Mouse (Mus musculus) midbrain, embryonic 13.5 days (tissue): ENCODE data around the gene Mrpl57. TPM values are rescaled to one million over a fixed set of nuclear protein-coding genes. Genes with fewer than 3 reads are reported as not detected.

ENCODE experiments used
- ATAC-seq: fragments of 200-750 bp; cut with Nextera tagmentation; 2 replicates; pipeline ENCODE4 v1.8.0; 2017; ENCODE audit warnings: mild to moderate bottlenecking, moderate TSS enrichment, moderate library complexity
- H3K27ac ChIP-seq: fragments of 300-500 bp; sonication (generic); 2 replicates; pipeline ENCODE4 v1.5.1; 2015; ENCODE audit warnings: inconsistent platforms, mild to moderate bottlenecking, moderate library complexity
- H3K27me3 ChIP-seq: fragments of 300-500 bp; sonication (generic); 2 replicates; pipeline ENCODE4 v1.6.1; 2015; ENCODE audit warnings: mild to moderate bottlenecking, inconsistent platforms
- H3K36me3 ChIP-seq: fragments of 300-500 bp; sonication (generic); 2 replicates; pipeline ENCODE4 v1.6.1; 2015; ENCODE audit warnings: mild to moderate bottlenecking, inconsistent platforms
- H3K4me1 ChIP-seq: fragments of 300-500 bp; sonication (generic); replicated peaks from 2 replicates; pipeline ENCODE4 v1.6.1; 2015; ENCODE audit warnings: inconsistent platforms
- H3K4me2 ChIP-seq: fragments of 300-500 bp; sonication (generic); replicated peaks from 2 replicates; pipeline ENCODE4 v1.6.1; 2015; ENCODE audit warnings: moderate library complexity, mild to moderate bottlenecking, inconsistent platforms
- H3K4me3 ChIP-seq: fragments of 300-500 bp; sonication (generic); replicated peaks from 2 replicates; pipeline ENCODE4 v1.5.1; 2015; ENCODE audit warnings: mild to moderate bottlenecking, inconsistent platforms
- H3K9ac ChIP-seq: fragments of 300-500 bp; sonication (generic); replicated peaks from 2 replicates; pipeline ENCODE4 v1.6.1; 2015; ENCODE audit warnings: mild to moderate bottlenecking, inconsistent platforms
- H3K9me3 ChIP-seq: fragments of 300-500 bp; sonication (generic); 2 replicates; pipeline ENCODE4 v1.6.1; 2016; ENCODE audit warnings: mild to moderate bottlenecking, inconsistent platforms
- WGBS: fragments of 180-500 bp; shearing (Covaris S2); methylation state at CpG from one replicate; pipeline ENCODE4 v1.1.7; 2015; 5-methylcytosine and 5-hydroxymethylcytosine counted together
- microRNA-seq: library from miRNA; unstranded; fragments of <30 nt; microRNA quantifications from one replicate; pipeline ENCODE4, GENCODE M21; 2016
- polyA plus RNA-seq: library from polyadenylated mRNA; unstranded; fragments of >200 nt; fragmentation: Nextera tagmentation; extraction: Ambion mirVana; gene quantifications from 2 replicates; pipeline ENCODE4 v1.2.1, GENCODE M21; 2015

Gene Mrpl57
- polyA plus RNA-seq, 1 experiment from 2014 or later = 152 TPM

GRCm38 (mm10) chr14:57863129-57863528 is 37.1 kb downstream of the Mrpl57 start:
- no peak for ATAC-seq
- Histone ChIP-seq H3K9ac (no peak overlapping the region), H3K9me3 (no peaks in the 10 kb centered on the region), H3K4me2 (no peak overlapping the region), H3K4me3 (no peak overlapping the region), H3K36me3 (peaks cover 51% of the 10 kb centered on the region), H3K27me3 (no peaks in the 10 kb centered on the region), H3K27ac (no peak overlapping the region), H3K4me1 (no peaks in the 10 kb centered on the region)
- WGBS = 80% methylated on average over 2 of the region's 2 CpGs

- H3K36me3 ChIP-seq = peaks cover 59% of the 10 kb centered on the region
- WGBS = 97% methylated on average over 3 of the region's 3 CpGs
- no peak overlapping the region for H3K4me3 ChIP-seq
- ATAC-seq = no peak
- no peaks in the 10 kb centered on the region for H3K27me3 ChIP-seq
- H3K27ac ChIP-seq = no peak overlapping the region
- H3K9ac ChIP-seq = no peak overlapping the region
- H3K4me2 ChIP-seq = no peak overlapping the region
- H3K9me3 ChIP-seq = no peaks in the 10 kb centered on the region
- no peaks in the 10 kb centered on the region for H3K4me1 ChIP-seq
Measured at GRCm38 (mm10) chr14:57865256-57865655, 39.2 kb downstream of the Mrpl57 start.

GRCm38 (mm10) chr14:57866676-57867276 is 40.7 kb downstream of the Mrpl57 start:
- H3K4me1 ChIP-seq = no peaks in the 10 kb centered on the region
- H3K27ac ChIP-seq = no peak overlapping the region
- H3K36me3 ChIP-seq = peaks cover 49% of the 10 kb centered on the region
- no peak overlapping the region for H3K9ac ChIP-seq
- no peaks in the 10 kb centered on the region for H3K9me3 ChIP-seq
- ATAC-seq = no peak
- H3K4me2 ChIP-seq = no peak overlapping the region
- no peaks in the 10 kb centered on the region for H3K27me3 ChIP-seq
- no peak overlapping the region for H3K4me3 ChIP-seq
- 97% methylated on average over 3 of the region's 3 CpGs for WGBS

- no peak for ATAC-seq
- Histone ChIP-seq H3K4me3 (no peak overlapping the region), H3K27me3 (no peaks in the 10 kb centered on the region), H3K36me3 (peaks cover 7% of the 10 kb centered on the region), H3K9ac (no peak overlapping the region), H3K4me1 (peaks cover 8% of the 10 kb centered on the region), H3K4me2 (no peak overlapping the region), H3K27ac (no peak overlapping the region), H3K9me3 (no peaks in the 10 kb centered on the region)
- 94% methylated on average over 9 of the region's 9 CpGs for WGBS
Measured at GRCm38 (mm10) chr14:57877921-57878320, 51.9 kb downstream of the Mrpl57 start.

Small RNAs within 50 kb of the gene (microRNA-seq; reads per million reads assigned to microRNA genes)
- 0.62 reads per million for gene Mir3077

Other genes starting within 250 kb of the Mrpl57 start
- gene Xpo4, start 160.8 kb upstream of the Mrpl57 start, polyA plus RNA-seq = 16.5 and 17.9 TPM in 2 replicates
- gene Gm49361, start 80.1 kb upstream of the Mrpl57 start, polyA plus RNA-seq = not detected in 2 replicates
- 7.8 and 9.6 TPM in 2 replicates for gene Lats2, start 67.8 kb upstream of the Mrpl57 start, polyA plus RNA-seq
- 25.8 and 26.9 TPM in 2 replicates for gene Sap18, start 28.1 kb upstream of the Mrpl57 start, polyA plus RNA-seq
- gene Ska3, start within 50 bp of the Mrpl57 start, polyA plus RNA-seq = 17.3 and 17.5 TPM in 2 replicates
- 43.9 and 50.3 TPM in 2 replicates for gene Zdhhc20, start 64.0 kb downstream of the Mrpl57 start, polyA plus RNA-seq
- 66.6 and 67.0 TPM in 2 replicates for gene Micu2, start 173.0 kb downstream of the Mrpl57 start, polyA plus RNA-seq
- 8.4 and 11.0 TPM in 2 replicates for gene Fgf9, start 244.3 kb downstream of the Mrpl57 start, polyA plus RNA-seq